Mouse (Mus musculus) embryonic facial prominence, embryonic 15.5 days (tissue): ENCODE results near the gene Morn1. TPM values are rescaled to one million over a fixed set of nuclear protein-coding genes. Genes with fewer than 3 reads are reported as not detected.
A peak's percentile ranks its signal among the peaks of the same experiment; 100 is the strongest.
"Not testable (repeated sequence)": the region's sequence is repeated elsewhere in the genome, so short reads cannot be mapped to it uniquely, and the experiment has no call there.

ENCODE experiments used
- ATAC-seq: fragments of 200-750 bp; cut with Nextera tagmentation; 2 replicates; pipeline ENCODE4 v1.8.0; 2017; ENCODE audit warnings: low read depth, moderate TSS enrichment; ENCODE audit not compliant: insufficient number of reproducible peaks, low FRiP score, low TSS enrichment
- H3K27ac ChIP-seq: fragments of 300-500 bp; sonication (generic); replicated peaks from 2 replicates; pipeline ENCODE4 v1.5.1; 2015; ENCODE audit warnings: mild to moderate bottlenecking, inconsistent platforms
- H3K27me3 ChIP-seq: fragments of 300-500 bp; sonication (generic); 2 replicates; pipeline ENCODE4 v1.6.1; 2015; ENCODE audit warnings: inconsistent platforms
- H3K36me3 ChIP-seq: fragments of 300-500 bp; sonication (generic); 2 replicates; pipeline ENCODE4 v1.6.1; 2015; ENCODE audit warnings: mild to moderate bottlenecking, inconsistent platforms
- H3K4me1 ChIP-seq: fragments of 300-500 bp; sonication (generic); 2 replicates; pipeline ENCODE4 v1.6.1; 2015; ENCODE audit warnings: inconsistent platforms
- H3K4me2 ChIP-seq: fragments of 300-500 bp; sonication (generic); replicated peaks from 2 replicates; pipeline ENCODE4 v1.6.1; 2015; ENCODE audit warnings: mild to moderate bottlenecking, inconsistent platforms
- H3K4me3 ChIP-seq: fragments of 300-500 bp; sonication (generic); replicated peaks from 2 replicates; pipeline ENCODE4 v1.5.1; 2015; ENCODE audit warnings: mild to moderate bottlenecking, inconsistent platforms
- H3K9ac ChIP-seq: fragments of 300-500 bp; sonication (generic); 2 replicates; pipeline ENCODE4 v1.6.1; 2015; ENCODE audit warnings: inconsistent platforms
- H3K9me3 ChIP-seq: fragments of 300-500 bp; sonication (generic); replicated peaks from 2 replicates; pipeline ENCODE4 v1.6.1; 2016; ENCODE audit warnings: inconsistent platforms
- WGBS: fragments of 180-500 bp; shearing (Covaris S2); methylation state at CpG from one replicate; pipeline ENCODE4 v1.1.7; 2015; 5-methylcytosine and 5-hydroxymethylcytosine counted together
- polyA plus RNA-seq: library from polyadenylated mRNA; unstranded; fragments of >200 nt; fragmentation: Nextera tagmentation; extraction: Ambion mirVana; gene quantifications from 2 replicates; pipeline ENCODE4 v1.2.1, GENCODE M21; 2015

The Morn1 gene
- polyA plus RNA-seq, 1 experiment from 2014 or later: 8.7 TPM

- peak overlapping the region; percentile 63 for H3K4me3 ChIP-seq
- peaks cover 28% of the 10 kb centered on the region for H3K36me3 ChIP-seq
- no peaks in the 10 kb centered on the region for H3K9me3 ChIP-seq
- peak; percentile 32; the same call in 1 of the 2 replicates for ATAC-seq
- H3K27ac ChIP-seq: peak overlapping the region; percentile 87
- WGBS: 2% methylated on average over 15 of the region's 15 CpGs
- H3K9ac ChIP-seq: 0 out of 2 replicates have a peak overlapping the region, but pooled peaks have one; percentile 12
- H3K4me1 ChIP-seq: peaks cover 48% of the 10 kb centered on the region
- peak overlapping the region; percentile 68 for H3K4me2 ChIP-seq
- no peaks in the 10 kb centered on the region for H3K27me3 ChIP-seq
Observed at GRCm38 (mm10) chr4:155065970-155066833, 20.2 kb upstream of the Morn1 start.

DNA sequence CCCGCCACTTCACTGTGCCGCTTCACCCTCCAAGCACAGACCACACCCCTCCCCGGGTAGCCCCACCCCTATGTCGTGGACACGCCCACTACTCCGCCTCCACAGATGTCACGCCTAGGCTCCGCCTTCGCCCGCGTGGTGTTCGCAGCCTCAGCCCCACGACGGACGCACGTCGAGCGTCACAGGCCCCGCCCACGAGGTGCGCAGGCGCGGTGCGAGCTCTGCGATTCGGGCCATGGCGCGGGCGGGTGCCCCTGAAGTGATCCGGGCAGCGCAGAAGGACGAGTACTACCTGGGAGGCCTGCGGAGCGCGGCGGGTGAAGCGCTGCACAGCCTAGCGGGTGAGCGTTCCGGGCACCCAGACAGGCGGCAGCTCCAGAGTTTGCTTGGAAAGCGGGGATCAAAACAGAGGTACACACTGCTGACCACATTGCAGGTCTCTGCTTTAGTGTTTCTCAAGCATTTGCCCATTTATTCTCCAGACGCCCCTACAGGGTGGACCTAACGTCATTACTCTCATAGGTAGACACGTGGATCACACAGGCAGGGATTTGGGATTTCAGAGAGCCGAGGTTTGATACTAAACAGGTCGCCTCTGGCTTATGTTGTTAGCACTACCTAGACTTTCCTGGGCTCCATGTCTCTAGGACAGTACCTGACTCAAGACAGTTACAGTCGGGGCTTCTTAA lies 19.4 kb upstream of the Morn1 start, which contains the start of gene Pex10:
TSS of gene Pex10 (plus strand) at position 183 of the 689 bp plus-strand sequence.
- H3K27me3 ChIP-seq: no peaks in the 10 kb centered on the region
- H3K4me2 ChIP-seq: peak within 1 kb of the TSS; percentile 68
- under 1% methylated on average over 48 of the region's 48 CpGs for WGBS
- peaks cover 36% of the 10 kb centered on the region for H3K36me3 ChIP-seq
- peak within 1 kb of the TSS; percentile 63 for H3K4me3 ChIP-seq
- peak within 1 kb of the TSS; percentile 87 for H3K27ac ChIP-seq
- H3K9me3 ChIP-seq: no peaks in the 10 kb centered on the region
- peaks cover 41% of the 10 kb centered on the region for H3K4me1 ChIP-seq
- H3K9ac ChIP-seq: peak within 1 kb of the TSS; percentile 81
- ATAC-seq: peak; percentile 92

GRCm38 (mm10) chr4:155068357-155068972 lies 17.9 kb upstream of the Morn1 start:
- ATAC-seq: no peak
- peak overlapping the region; percentile 63; the same call in 1 of the 2 replicates for H3K4me3 ChIP-seq

DNA sequence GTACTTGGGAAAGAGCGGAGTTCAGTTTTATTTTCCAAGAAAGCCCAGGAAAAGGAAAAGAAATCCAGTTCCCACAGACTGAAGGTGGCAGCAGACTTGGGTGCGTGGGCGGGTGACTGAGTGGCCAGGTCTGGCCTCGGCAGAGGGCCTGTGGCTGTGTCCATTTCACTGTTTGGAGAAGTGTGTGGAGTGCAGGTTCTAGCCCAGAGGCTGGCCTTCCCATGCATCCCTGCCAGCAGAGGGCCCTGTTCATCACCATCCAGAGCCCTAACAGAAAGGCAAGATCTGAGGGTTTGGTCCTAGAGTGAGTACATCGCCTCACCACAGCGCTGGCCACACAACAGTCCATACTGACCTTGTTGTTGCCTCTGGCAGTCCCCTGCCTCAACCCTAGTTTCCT lies 17.2 kb upstream of the Morn1 start:
- Histone ChIP-seq H3K27me3 (no peaks in the 10 kb centered on the region), H3K4me2 (no peak overlapping the region), H3K9ac (no peak overlapping the region), H3K9me3 (no peaks in the 10 kb centered on the region), H3K4me3 (no peak overlapping the region), H3K36me3 (peaks cover 55% of the 10 kb centered on the region), H3K27ac (no peak overlapping the region), H3K4me1 (peaks cover 29% of the 10 kb centered on the region)
- WGBS: 86% methylated on average over 6 of the region's 6 CpGs
- no peak for ATAC-seq

More at GRCm38 (mm10) chr4:155068357-155068972, 17.9 kb upstream of the Morn1 start:
- Histone ChIP-seq H3K27ac (no peak overlapping the region), H3K4me2 (peak overlapping the region; percentile 68), H3K27me3 (no peaks in the 10 kb centered on the region), H3K4me1 (peaks cover 33% of the 10 kb centered on the region), H3K36me3 (peaks cover 49% of the 10 kb centered on the region), H3K9ac (0 out of 2 replicates have a peak overlapping the region, but pooled peaks have one; percentile 81), H3K9me3 (no peaks in the 10 kb centered on the region)
- 89% methylated on average over 20 of the region's 20 CpGs for WGBS

- no peaks in the 10 kb centered on the region for H3K9me3 ChIP-seq
- peaks cover 25% of the 10 kb centered on the region for H3K4me1 ChIP-seq
- no peak overlapping the region for H3K27ac ChIP-seq
- no peaks in the 10 kb centered on the region for H3K27me3 ChIP-seq
- H3K9ac ChIP-seq: no peak overlapping the region
- H3K4me2 ChIP-seq: no peak overlapping the region
- H3K4me3 ChIP-seq: no peak overlapping the region
- WGBS: 87% methylated on average over 13 of the region's 13 CpGs
- no peak for ATAC-seq
- H3K36me3 ChIP-seq: peaks cover 65% of the 10 kb centered on the region
Observed at GRCm38 (mm10) chr4:155070199-155070598, 16.2 kb upstream of the Morn1 start.

DNA sequence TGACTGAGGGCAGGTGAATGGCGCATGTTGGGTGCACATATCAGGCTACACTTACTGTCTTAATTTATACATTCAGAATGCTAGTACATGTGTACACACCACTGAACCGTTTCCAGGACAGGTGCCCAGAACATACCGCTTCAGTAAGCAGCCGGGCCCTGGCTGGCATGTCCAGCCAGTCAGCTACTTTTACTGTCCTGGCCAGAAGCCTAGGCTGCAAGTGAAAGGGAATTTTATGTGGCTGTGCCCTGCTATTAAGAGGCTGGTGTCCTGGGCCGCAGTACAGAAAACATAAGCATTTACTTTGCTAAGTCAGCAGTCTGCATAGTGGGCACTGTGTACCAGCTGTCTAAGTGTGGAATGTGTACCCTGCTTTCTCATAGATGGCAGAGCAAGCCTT lies 15.5 kb upstream of the Morn1 start:
- WGBS: 92% methylated on average over 5 of the region's 5 CpGs
- peaks cover 72% of the 10 kb centered on the region for H3K36me3 ChIP-seq
- no peak overlapping the region for H3K4me3 ChIP-seq
- ATAC-seq: no peak
- H3K9me3 ChIP-seq: no peaks in the 10 kb centered on the region
- H3K9ac ChIP-seq: no peak overlapping the region
- no peak overlapping the region for H3K4me2 ChIP-seq
- peaks cover 22% of the 10 kb centered on the region for H3K4me1 ChIP-seq
- H3K27ac ChIP-seq: no peak overlapping the region
- no peaks in the 10 kb centered on the region for H3K27me3 ChIP-seq

GRCm38 (mm10) chr4:155074418-155074817 lies 12.0 kb upstream of the Morn1 start:
- Histone ChIP-seq H3K27ac (no peak overlapping the region), H3K9me3 (no peaks in the 10 kb centered on the region), H3K4me1 (peaks cover 1% of the 10 kb centered on the region; the same call in 1 of the 2 replicates), H3K36me3 (peaks cover 84% of the 10 kb centered on the region), H3K27me3 (no peaks in the 10 kb centered on the region), H3K4me2 (no peak overlapping the region), H3K9ac (no peak overlapping the region), H3K4me3 (no peak overlapping the region)
- 76% methylated on average over 9 of the region's 9 CpGs for WGBS
- ATAC-seq: no peak

DNA sequence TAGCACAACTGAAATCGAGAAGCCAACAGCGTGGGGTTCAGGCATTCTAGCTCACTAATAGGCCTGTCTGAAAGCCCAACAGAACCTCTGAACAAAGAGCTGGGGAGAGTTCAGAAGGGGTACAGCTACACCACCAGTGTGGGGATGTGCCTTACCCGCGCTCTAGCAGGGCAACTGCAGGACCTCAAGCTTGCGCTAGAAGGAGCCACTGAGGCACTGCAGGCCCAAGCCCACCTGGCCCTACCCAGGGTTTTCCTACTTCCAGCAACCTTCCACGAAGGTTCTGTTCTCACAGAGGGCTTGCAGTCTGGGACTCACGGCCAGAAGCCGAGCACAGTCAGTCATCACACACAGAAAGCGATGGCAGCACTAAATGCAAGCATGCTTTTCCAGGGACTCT lies 11.2 kb upstream of the Morn1 start:
- H3K4me3 ChIP-seq: no peak overlapping the region
- no peak overlapping the region for H3K4me2 ChIP-seq
- WGBS: 88% methylated on average over 9 of the region's 9 CpGs
- H3K27me3 ChIP-seq: no peaks in the 10 kb centered on the region
- H3K4me1 ChIP-seq: no peaks in the 10 kb centered on the region
- H3K9me3 ChIP-seq: no peaks in the 10 kb centered on the region
- H3K27ac ChIP-seq: no peak overlapping the region
- ATAC-seq: no peak
- H3K9ac ChIP-seq: no peak overlapping the region
- H3K36me3 ChIP-seq: peaks cover 84% of the 10 kb centered on the region

GRCm38 (mm10) chr4:155075813-155076212 lies 10.6 kb upstream of the Morn1 start:
- ATAC-seq: no peak
- Histone ChIP-seq H3K4me1 (no peaks in the 10 kb centered on the region), H3K27ac (no peak overlapping the region), H3K9ac (no peak overlapping the region), H3K9me3 (no peaks in the 10 kb centered on the region), H3K27me3 (no peaks in the 10 kb centered on the region), H3K4me3 (no peak overlapping the region), H3K4me2 (no peak overlapping the region), H3K36me3 (peaks cover 83% of the 10 kb centered on the region)
- 89% methylated on average over 2 of the region's 2 CpGs for WGBS

GRCm38 (mm10) chr4:155076677-155077076 lies 9.7 kb upstream of the Morn1 start:
- no peak overlapping the region for H3K27ac ChIP-seq
- H3K27me3 ChIP-seq: no peaks in the 10 kb centered on the region
- H3K9ac ChIP-seq: no peak overlapping the region
- no peak overlapping the region for H3K4me3 ChIP-seq
- WGBS: 77% methylated on average over 9 of the region's 9 CpGs
- no peak for ATAC-seq
- peaks cover 81% of the 10 kb centered on the region for H3K36me3 ChIP-seq
- no peaks in the 10 kb centered on the region for H3K9me3 ChIP-seq
- H3K4me1 ChIP-seq: no peaks in the 10 kb centered on the region
- H3K4me2 ChIP-seq: no peak overlapping the region

DNA sequence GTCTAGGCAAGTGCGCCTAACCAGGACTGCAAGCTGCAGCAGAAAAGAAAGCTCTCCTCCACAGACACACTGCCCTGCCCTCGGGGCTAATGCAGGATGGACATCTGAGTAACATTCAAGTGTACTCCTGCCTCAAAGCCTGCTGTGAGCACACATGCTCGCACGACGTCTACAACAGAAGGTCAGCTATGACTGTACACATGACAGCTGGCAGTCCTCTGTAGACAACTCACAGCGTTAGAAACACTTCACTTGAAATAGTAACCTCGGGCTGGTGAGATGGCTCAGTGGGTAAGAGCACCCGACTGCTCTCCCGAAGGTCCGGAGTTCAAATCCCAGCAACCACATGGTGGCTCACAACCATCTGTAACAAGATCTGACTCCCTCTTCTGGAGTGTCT lies 7.6 kb upstream of the Morn1 start:
- not testable (repeated sequence) for H3K9ac ChIP-seq

More for the DNA sequence above, 7.6 kb upstream of the Morn1 start:
- not testable (repeated sequence) for H3K4me1 ChIP-seq, H3K9me3 ChIP-seq, H3K4me2 ChIP-seq, H3K27ac ChIP-seq, ATAC-seq, H3K27me3 ChIP-seq, H3K4me3 ChIP-seq
- peaks cover 73% of the 10 kb centered on the region for H3K36me3 ChIP-seq
- 87% methylated on average over 10 of the region's 10 CpGs for WGBS
